23 mouse cellular contexts compared by ENCODE assay signal in genomic region chr9:102119422-102119821, GRCm38 (mm10).
DNase-seq lines count a peak whose midpoint lies in the region; ATAC-seq and TF ChIP-seq lines count a peak whose summit lies in the region.
"Had no signal": no experiment of that assay in that cellular context is flagged by ENCODE, and none has a peak within 500 bp of the region (broad histone marks: within the 10 kb centered on the region; RNA-seq: fewer than 3 reads in every experiment).

No protein-coding gene starts in this region.

- H3K9ac ChIP-seq in forebrain, postnatal 0 days, result no peak overlapping the region
- no peak overlapping the region for H3K9ac ChIP-seq in forebrain, embryonic 15.5 days (replicated peaks)
- H3K9ac ChIP-seq in ES-Bruce4 (ENCODE audit: low read depth, poor library complexity, severe bottlenecking), result no peak overlapping the region
- H3K9ac ChIP-seq in hindbrain, embryonic 11.5 days (ENCODE audit: low read depth, low read length), result no peak overlapping the region
- H3K9ac ChIP-seq: embryonic facial prominence, embryonic 15.5 days; heart, embryonic 12.5 days; hindbrain, embryonic 12.5 days; kidney, embryonic 15.5 days; liver, embryonic 13.5 days; midbrain, embryonic 13.5 days; neural tube, embryonic 12.5 days had no signal

- H3K36me3 ChIP-seq in forebrain, postnatal 0 days (ENCODE audit: insufficient read depth), result no peaks in the 10 kb centered on the region
- no peaks in the 10 kb centered on the region for H3K36me3 ChIP-seq in forebrain, embryonic 15.5 days
- H3K36me3 ChIP-seq in kidney, adult 2 months (ENCODE audit: control insufficient read depth, insufficient read depth, low read length), result no peaks in the 10 kb centered on the region
- H3K36me3 ChIP-seq in ES-Bruce4 (ENCODE audit: control insufficient read depth, insufficient read depth, low read length, poor library complexity, severe bottlenecking), result no peaks in the 10 kb centered on the region
- no peaks in the 10 kb centered on the region for H3K36me3 ChIP-seq in hindbrain, embryonic 11.5 days (ENCODE audit: control insufficient read depth, insufficient read depth, low read length)
- H3K36me3 ChIP-seq: embryonic facial prominence, embryonic 15.5 days; heart, embryonic 12.5 days; hindbrain, embryonic 12.5 days; kidney, embryonic 15.5 days; liver, embryonic 13.5 days; midbrain, embryonic 13.5 days; neural tube, embryonic 12.5 days had no signal

- TF ChIP-seq CTCF in forebrain, postnatal 0 days (IDR thresholded peaks at IDR 0.05; ENCODE audit: low read depth), result 0 out of 2 replicates have a peak, but pooled peaks have one; percentile 8
- peak; percentile 28; the same call in 1 of the 2 replicates for TF ChIP-seq CTCF in kidney, adult 2 months (conservative IDR thresholded peaks at IDR 0.05; ENCODE audit: insufficient read depth, insufficient read length, low read depth, low read length)
- TF ChIP-seq CTCF in lung, adult 2 months (IDR thresholded peaks at IDR 0.05; ENCODE audit: insufficient read depth, low read length), result peak; percentile 16; the same call in 1 of the 2 replicates
- TF ChIP-seq CTCF in ES-Bruce4 (IDR thresholded peaks at IDR 0.05; ENCODE audit: low read depth, low read length), result peak; percentile 13

- H3K9me3 ChIP-seq in forebrain, postnatal 0 days (ENCODE audit: low read length), result no peaks in the 10 kb centered on the region
- H3K9me3 ChIP-seq in forebrain, embryonic 15.5 days, result no peaks in the 10 kb centered on the region
- H3K9me3 ChIP-seq in ES-Bruce4 (replicated peaks; ENCODE audit: control insufficient read depth, insufficient read depth, low read length, poor library complexity, severe bottlenecking), result no peaks in the 10 kb centered on the region
- H3K9me3 ChIP-seq in hindbrain, embryonic 11.5 days (ENCODE audit: control insufficient read depth, low read length), result no peaks in the 10 kb centered on the region
- H3K9me3 ChIP-seq: embryonic facial prominence, embryonic 15.5 days; hindbrain, embryonic 12.5 days; kidney, embryonic 15.5 days; liver, embryonic 13.5 days; midbrain, embryonic 13.5 days; neural tube, embryonic 12.5 days had no signal

- WGBS in forebrain, postnatal 0 days, result 95% methylated on average over 3 of the region's 3 CpGs
- WGBS in forebrain, embryonic 15.5 days, result 83% methylated on average over 3 of the region's 3 CpGs
- 89% methylated on average over 3 of the region's 3 CpGs for WGBS in kidney, adult 2 months
- WGBS in lung, adult 2 months, result 68% methylated on average over 3 of the region's 3 CpGs
- 87% methylated on average over 3 of the region's 3 CpGs for WGBS in hindbrain, embryonic 11.5 days

- no peak for ATAC-seq in forebrain, postnatal 0 days
- ATAC-seq in forebrain, embryonic 15.5 days (replicated peaks), result no peak
- ATAC-seq in hindbrain, embryonic 11.5 days (ENCODE audit: low FRiP score), result no peak
- ATAC-seq: inflammation-experienced regulatory T-cells, adult 6 months; midbrain, embryonic 13.5 days had no signal

- H3K4me3 ChIP-seq in forebrain, postnatal 0 days (ENCODE audit: low read depth, low read length), result no peak overlapping the region
- H3K4me3 ChIP-seq in forebrain, embryonic 15.5 days, result no peak overlapping the region
- H3K4me3 ChIP-seq in kidney, adult 2 months (ENCODE audit: insufficient read depth, low read depth, low read length), result no peak overlapping the region
- H3K4me3 ChIP-seq in lung, adult 2 months (replicated peaks; ENCODE audit: extremely low read depth, low read depth, low read length), result no peak overlapping the region
- no peak overlapping the region for H3K4me3 ChIP-seq in ES-Bruce4 (ENCODE audit: low read depth, low read length)
- H3K4me3 ChIP-seq in hindbrain, embryonic 11.5 days (ENCODE audit: low read depth, low read length), result no peak overlapping the region
- H3K4me3 ChIP-seq: embryonic facial prominence, embryonic 15.5 days; heart, embryonic 12.5 days; hindbrain, embryonic 12.5 days; kidney, embryonic 15.5 days; liver, embryonic 13.5 days; midbrain, embryonic 13.5 days; neural tube, embryonic 12.5 days had no signal

- H3K4me2 ChIP-seq in forebrain, postnatal 0 days (ENCODE audit: low read depth), result no peak overlapping the region
- no peak overlapping the region for H3K4me2 ChIP-seq in forebrain, embryonic 15.5 days (replicated peaks)
- no peak overlapping the region for H3K4me2 ChIP-seq in hindbrain, embryonic 11.5 days (replicated peaks; ENCODE audit: low read depth, low read length)
- H3K4me2 ChIP-seq: embryonic facial prominence, embryonic 15.5 days; heart, embryonic 12.5 days; hindbrain, embryonic 12.5 days; kidney, embryonic 15.5 days; liver, embryonic 13.5 days; midbrain, embryonic 13.5 days; neural tube, embryonic 12.5 days had no signal

- no peaks in the 10 kb centered on the region for H3K27me3 ChIP-seq in forebrain, postnatal 0 days (ENCODE audit: insufficient read depth, low read length)
- H3K27me3 ChIP-seq in forebrain, embryonic 15.5 days, result no peaks in the 10 kb centered on the region
- no peaks in the 10 kb centered on the region for H3K27me3 ChIP-seq in kidney, adult 2 months (replicated peaks; ENCODE audit: control insufficient read depth, insufficient read depth, low read length)
- no peaks in the 10 kb centered on the region; the same call in 1 of the 2 replicates for H3K27me3 ChIP-seq in ES-Bruce4 (ENCODE audit: control insufficient read depth, insufficient read depth, low read length, poor library complexity, severe bottlenecking)
- no peaks in the 10 kb centered on the region for H3K27me3 ChIP-seq in hindbrain, embryonic 11.5 days (ENCODE audit: control insufficient read depth, insufficient read depth, low read length)
- H3K27me3 ChIP-seq: embryonic facial prominence, embryonic 15.5 days; hindbrain, embryonic 12.5 days; kidney, embryonic 15.5 days; liver, embryonic 13.5 days; neural tube, embryonic 12.5 days had no signal

- no peak for DNase-seq in forebrain, postnatal 0 days
- no peak for DNase-seq in kidney, adult 2 months
- no peak for DNase-seq in kidney, adult 9 months
- DNase-seq in lung, adult 2 months, result no peak
- no peak for DNase-seq in lung, postnatal 25 days (ENCODE audit: low spot score)
- no peak for DNase-seq in hindbrain, embryonic 11.5 days (ENCODE audit: low spot score)
- DNase-seq: adrenal gland, postnatal 10 days; cerebellum, adult 2 months; heart, postnatal 10 days; kidney, postnatal 4 days; liver, embryonic 13.5 days; lung, postnatal 10 days; right cerebral cortex, postnatal 14 days had no signal

- TF ChIP-seq EP300 in ES-Bruce4 (IDR thresholded peaks at IDR 0.05; ENCODE audit: insufficient read depth, low read depth, low read length), result no peak

- no peak overlapping the region for H3K27ac ChIP-seq in forebrain, postnatal 0 days (ENCODE audit: low read depth, low read length)
- no peak overlapping the region for H3K27ac ChIP-seq in forebrain, embryonic 15.5 days (replicated peaks)
- no peak overlapping the region for H3K27ac ChIP-seq in kidney, adult 2 months (ENCODE audit: insufficient read depth, low read depth, low read length)
- no peak overlapping the region for H3K27ac ChIP-seq in ES-Bruce4 (ENCODE audit: insufficient read depth, low read length)
- no peak overlapping the region for H3K27ac ChIP-seq in hindbrain, embryonic 11.5 days (ENCODE audit: low read depth, low read length)
- H3K27ac ChIP-seq: embryonic facial prominence, embryonic 15.5 days; hindbrain, embryonic 12.5 days; kidney, embryonic 15.5 days; liver, embryonic 13.5 days; midbrain, embryonic 13.5 days; neural tube, embryonic 12.5 days; stomach, postnatal 0 days had no signal

- H3K4me1 ChIP-seq in forebrain, postnatal 0 days (ENCODE audit: insufficient read depth), result no peaks in the 10 kb centered on the region
- peaks cover 3% of the 10 kb centered on the region; the same call in 1 of the 2 replicates for H3K4me1 ChIP-seq in forebrain, embryonic 15.5 days
- no peaks in the 10 kb centered on the region for H3K4me1 ChIP-seq in kidney, adult 2 months (ENCODE audit: control insufficient read depth, insufficient read depth, low read length)
- no peaks in the 10 kb centered on the region for H3K4me1 ChIP-seq in lung, adult 2 months (ENCODE audit: control insufficient read depth, insufficient read depth, low read length)
- H3K4me1 ChIP-seq in ES-Bruce4 (ENCODE audit: control insufficient read depth, insufficient read depth, low read length), result no peaks in the 10 kb centered on the region
- no peaks in the 10 kb centered on the region for H3K4me1 ChIP-seq in hindbrain, embryonic 11.5 days (replicated peaks; ENCODE audit: control insufficient read depth, insufficient read depth, low read length)
- H3K4me1 ChIP-seq: embryonic facial prominence, embryonic 15.5 days; heart, embryonic 12.5 days; kidney, embryonic 15.5 days; liver, embryonic 13.5 days; neural tube, embryonic 12.5 days had no signal

- TF ChIP-seq POLR2A in kidney, adult 2 months (IDR thresholded peaks at IDR 0.05; ENCODE audit: low read depth, low read length), result no peak
- no peak for TF ChIP-seq POLR2A in lung, adult 2 months (IDR thresholded peaks at IDR 0.05; ENCODE audit: borderline replicate concordance, extremely low read depth, low read depth, low read length)
- TF ChIP-seq POLR2A in ES-Bruce4 (IDR thresholded peaks at IDR 0.05; ENCODE audit: insufficient read depth, low read length), result no peak
